Mouse (Mus musculus) MEL-GATA-1-ER (cell line): ENCODE measurements around the gene Tmem233.

Experiments
- DNase-seq: peaks from one replicate; pipeline ENCODE4 v3.0.0-alpha.2; 2012; ENCODE audit warnings: low read depth; ENCODE audit errors: extremely low read depth

The Tmem233 gene

DNA sequence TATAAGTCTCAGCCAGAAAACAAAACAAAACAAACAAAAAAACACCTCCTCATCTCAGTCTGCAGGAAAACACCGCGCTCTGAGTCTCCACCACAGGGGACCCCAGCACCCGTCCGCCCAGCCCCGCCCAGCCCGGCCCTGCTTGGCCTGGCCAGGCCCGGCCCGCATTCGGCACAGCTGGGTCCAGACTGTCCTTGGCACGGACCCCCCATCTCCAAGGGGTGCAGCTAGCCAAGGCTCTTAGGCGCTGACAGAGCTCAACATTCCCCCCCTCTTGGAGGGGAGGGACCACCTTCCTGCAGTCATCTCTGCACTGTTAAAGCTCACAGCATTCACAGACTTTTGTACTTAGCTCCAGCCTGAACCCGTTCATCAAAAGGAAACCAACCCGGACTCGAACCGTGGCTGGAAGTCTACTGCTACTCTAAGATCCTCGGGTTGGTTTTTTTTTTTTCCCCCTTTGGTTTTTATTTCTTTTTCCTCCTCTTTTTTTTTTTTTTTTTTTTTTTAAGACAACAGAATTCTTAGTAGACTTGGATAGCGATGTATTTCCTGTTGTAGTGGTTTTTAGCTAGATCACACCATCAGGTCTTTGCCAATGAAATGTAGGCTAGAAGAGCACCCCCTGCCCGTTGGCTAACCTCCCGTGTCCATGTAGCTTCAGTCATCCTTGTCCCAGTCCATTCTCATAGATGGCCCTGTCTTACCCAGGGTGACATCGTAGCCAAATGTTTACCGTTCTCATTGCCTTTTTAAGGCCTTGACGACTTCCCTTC lies 76.5 kb downstream of the Tmem233 start:
- DNase-seq, result no peak

DNA sequence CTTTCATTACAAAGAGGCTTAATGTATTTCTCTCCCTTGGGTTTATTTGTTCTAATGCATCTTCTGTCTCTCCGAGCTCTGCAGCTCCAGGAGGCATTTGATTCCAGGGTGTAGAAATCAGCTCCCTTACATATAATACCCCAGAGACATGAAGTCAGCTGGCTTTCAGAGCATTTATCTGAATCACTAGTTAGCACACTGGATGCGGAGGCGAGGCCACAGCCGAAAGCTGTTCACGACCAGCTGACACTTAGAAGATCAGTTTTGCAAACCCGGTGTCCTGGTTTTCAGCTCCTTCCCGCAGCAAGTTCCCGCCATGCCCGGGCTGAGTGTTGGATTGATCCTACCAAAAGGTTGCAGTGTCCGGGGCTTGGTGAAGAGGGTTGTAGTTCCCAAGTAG lies 78.8 kb downstream of the Tmem233 start:
- no peak for DNase-seq

DNA sequence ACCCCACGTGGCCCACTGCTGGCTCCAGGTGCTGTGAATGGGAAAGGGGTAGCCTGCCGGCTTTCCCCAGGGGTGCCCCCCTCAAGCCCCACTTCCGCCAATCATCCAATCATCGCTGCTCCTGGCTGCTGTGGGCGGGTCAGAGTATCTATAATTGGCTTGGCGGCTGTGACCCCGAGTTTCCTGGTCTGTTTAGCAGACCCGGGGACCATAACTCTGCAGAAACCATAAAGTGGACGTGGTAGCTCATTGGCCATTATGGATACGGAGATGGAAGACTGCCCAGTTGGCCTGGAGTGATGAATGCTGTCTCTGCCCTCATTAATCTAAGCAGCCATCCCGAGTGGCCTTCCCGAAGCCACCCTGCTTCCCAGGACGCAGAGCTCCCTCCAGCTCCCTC lies 79.2 kb downstream of the Tmem233 start:
- no peak for DNase-seq

DNA sequence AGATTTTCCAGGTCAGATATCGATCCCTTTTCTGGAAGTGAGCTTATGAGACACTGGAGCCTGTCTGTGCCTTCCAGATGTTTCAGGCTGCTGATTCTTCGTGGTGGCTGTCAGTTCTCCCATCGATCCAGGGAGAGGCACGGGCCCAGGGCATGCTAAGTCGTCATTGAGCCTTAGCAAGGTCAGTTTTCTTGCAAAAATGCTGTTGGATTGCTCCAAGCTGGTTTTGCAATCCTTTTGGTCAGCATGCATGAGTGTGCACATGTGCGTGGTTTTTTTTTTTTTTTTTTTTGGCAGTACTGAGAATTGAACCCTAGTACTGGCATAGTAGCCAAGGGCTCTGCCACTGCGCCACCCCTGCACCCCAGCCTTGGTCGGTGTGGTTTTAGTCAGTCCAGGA lies 79.9 kb downstream of the Tmem233 start:
- no peak for DNase-seq

DNA sequence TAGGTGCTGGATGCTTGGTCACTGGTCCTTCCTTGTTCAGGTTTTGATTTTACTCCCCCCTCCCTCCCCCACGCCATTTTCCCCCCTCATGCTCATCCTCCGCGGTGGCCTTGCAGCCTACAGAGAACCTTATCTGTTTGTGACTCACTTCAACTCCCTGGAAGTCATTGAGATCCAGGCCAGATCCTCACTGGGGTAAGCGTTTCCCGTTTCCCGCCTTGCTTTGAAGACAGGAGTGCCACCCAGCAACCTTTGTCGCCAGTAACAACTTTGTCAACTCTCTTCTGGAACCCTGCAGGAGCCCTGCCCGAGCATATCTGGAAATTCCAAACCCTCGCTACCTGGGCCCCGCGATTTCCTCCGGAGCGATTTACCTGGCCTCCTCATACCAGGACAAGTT lies 85.7 kb downstream of the Tmem233 start:
- no peak for DNase-seq

GRCm38 (mm10) chr5:115994101-115994500 lies 88.9 kb downstream of the Tmem233 start:
- DNase-seq, result no peak

- DNase-seq, result no peak
Measured at GRCm38 (mm10) chr5:115991717-115992116, 91.3 kb downstream of the Tmem233 start.
